Mouse (Mus musculus) thymus, adult 2 months (tissue): ENCODE results near the gene 4930467E23Rik.
"Not testable (repeated sequence)": the region's sequence is repeated elsewhere in the genome, so short reads cannot be mapped to it uniquely, and the experiment has no call there.

Source experiments
- CTCF ChIP-seq: fragments of 200-500 bp; IDR thresholded peaks from 2 replicates; pipeline ENCODE4 v1.5.1; 2012; ENCODE audit warnings: mild to moderate bottlenecking, control low read depth, low read length, moderate library complexity, borderline replicate concordance; ENCODE audit not compliant: control insufficient read depth, poor library complexity, insufficient read depth; ENCODE audit errors: extremely low read depth
- POLR2A ChIP-seq: fragments of 200-500 bp; IDR thresholded peaks from 2 replicates; pipeline ENCODE4 v1.6.1; 2012; ENCODE audit warnings: mild to moderate bottlenecking, low read length, control low read depth, moderate library complexity; ENCODE audit not compliant: control insufficient read depth, poor library complexity, insufficient read depth; ENCODE audit errors: extremely low read depth

DNA sequence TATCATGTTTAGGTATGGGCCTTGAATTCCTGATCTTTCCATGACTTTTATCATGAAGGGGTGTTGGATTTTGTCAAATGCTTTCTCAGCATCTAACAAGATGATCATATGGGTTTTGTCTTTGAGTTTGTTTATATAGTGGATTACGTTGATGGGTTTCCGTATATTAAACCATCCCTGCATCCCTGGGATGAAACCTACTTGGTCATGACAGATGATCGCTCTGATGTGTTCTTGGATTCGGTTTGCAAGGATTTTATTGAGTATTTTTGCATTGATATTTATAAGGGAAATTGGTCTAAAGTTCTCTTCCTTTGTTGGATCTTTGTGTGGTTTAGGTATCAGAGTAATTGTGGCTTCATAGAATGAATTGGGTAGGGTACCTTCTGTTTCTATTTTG, 44.1 kb downstream of the 4930467E23Rik start:
- TF ChIP-seq POLR2A, CTCF: not testable (repeated sequence)
